Mouse (Mus musculus) right cerebral cortex, postnatal 10 days (tissue): ENCODE data around the gene Arhgap44.

Source experiments
- DNase-seq, 2 experiments: peaks; one replicate each; pipeline ENCODE4 v3.0.0; 2021; ENCODE audit warnings: low spot score in 2 of 2

The Arhgap44 gene

DNA sequence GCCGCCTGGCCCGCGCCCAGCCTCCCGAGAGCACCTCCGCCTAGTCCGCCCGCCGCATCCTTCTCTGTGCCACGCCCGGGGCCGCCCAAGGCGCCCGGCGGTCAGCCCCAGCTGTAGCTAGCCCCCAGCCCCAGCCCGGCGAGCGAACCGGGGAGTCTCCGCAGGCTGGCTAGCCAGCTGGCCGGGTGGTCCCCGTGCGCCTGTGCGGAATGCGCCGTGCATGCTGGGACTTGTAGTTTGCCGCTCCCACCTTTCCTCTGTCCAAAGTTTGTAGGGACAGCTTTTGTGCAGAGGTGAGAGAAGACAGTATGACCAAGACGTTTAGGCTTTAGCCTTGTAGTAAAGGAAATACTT, at the start of gene Arhgap44:
TSS of gene Arhgap44 (minus strand) at position 195 of the 354 bp plus-strand sequence.
- peak; percentile 85 to 87 for DNase-seq

DNA sequence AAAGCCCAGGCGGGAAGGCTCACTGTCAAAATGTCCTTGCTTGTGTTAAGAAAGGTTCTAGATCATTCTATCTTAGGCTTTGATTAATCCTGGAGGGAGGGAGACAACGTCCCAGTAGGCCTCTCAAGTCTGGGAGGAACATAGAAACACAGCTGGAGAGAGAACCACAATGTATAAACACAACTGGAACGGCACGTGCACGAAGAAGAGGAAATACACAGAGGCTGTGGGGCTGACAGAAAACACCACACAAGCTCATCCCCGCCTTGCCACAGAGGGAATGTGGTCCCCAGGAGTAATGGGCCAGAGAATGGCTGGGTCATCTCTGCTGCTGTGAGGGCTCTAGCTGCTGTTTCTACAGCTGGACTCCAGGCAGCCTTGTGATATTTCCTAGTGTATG, 48.9 kb upstream of the Arhgap44 start:
- DNase-seq, result no peak

DNA sequence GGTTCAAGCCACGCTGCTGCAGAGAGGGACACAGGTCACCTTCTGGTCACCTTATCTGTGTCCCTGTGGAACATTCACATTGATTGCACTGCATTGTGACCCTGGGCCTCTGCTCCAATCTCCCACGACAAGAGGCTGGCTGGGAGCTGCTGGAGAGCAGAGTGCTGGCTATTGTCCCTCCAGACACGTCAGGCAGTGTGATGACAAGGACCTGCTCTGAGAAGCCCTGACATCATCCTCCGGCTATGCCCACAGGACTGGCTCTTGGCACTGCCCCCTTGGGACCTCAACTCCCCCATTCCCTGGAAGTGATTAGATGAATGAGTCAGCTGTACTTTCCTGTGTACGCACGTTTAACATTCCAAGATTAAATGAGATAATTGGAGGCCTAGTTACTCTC, 46.7 kb upstream of the Arhgap44 start:
- no peak for DNase-seq

DNA sequence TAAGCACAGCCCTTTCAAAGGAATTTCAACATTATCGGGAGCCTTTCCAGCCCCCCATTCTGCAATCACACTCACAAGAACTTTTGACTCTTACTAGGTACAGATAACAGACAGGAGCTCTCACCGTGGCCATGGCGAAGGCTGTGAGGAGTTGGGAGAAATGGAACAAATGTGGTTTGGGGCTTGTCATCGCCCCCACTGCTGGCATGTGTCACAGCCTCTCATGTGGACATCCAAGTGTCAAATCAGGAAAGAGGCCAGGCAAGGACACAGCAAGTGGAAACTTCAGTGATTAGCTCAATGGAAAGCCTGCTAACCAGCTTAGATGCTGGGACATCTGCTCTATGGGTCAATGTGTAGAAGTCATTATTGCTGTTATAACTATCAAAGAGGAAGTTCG, 42.5 kb upstream of the Arhgap44 start:
- DNase-seq, result no peak

DNA sequence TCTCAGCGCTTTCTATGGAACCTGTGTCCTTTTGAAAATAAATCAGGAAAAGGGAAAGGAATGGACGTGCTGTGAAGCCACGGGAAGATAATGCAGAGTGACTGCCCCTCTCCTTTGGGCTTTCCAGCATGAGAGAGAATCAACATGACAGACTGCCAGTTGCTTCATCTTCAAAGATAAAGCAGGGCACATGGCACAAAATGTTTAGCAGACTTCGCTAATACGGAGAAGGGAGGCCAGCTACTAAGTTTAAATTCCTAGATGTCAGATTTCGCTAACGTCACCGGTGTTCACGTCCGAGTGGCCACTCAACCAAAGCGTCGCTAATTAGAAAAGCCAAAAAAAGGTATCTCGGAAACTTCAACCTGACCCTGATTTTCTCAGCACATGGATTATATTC, 41.9 kb upstream of the Arhgap44 start:
- no peak for DNase-seq

DNA sequence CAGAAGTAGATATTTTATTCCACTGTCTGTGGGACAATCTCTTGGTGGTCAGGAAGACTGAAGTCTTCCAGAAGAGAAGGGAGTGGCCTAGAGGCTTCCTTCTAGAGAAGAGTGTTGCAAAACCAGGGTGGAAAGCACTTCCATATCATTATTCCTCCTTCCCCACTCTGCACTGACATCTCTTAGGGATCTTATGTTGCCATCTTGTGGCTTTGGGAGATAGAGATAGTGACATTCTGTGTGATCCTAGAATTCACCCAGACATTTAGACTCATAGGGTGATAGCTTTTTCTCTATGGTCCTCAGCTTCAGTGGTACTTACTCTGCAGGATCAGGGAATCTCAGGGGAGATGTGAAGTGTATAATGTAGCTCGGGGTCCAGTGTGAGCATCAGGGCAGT, 40.3 kb upstream of the Arhgap44 start:
- DNase-seq, result no peak

DNA sequence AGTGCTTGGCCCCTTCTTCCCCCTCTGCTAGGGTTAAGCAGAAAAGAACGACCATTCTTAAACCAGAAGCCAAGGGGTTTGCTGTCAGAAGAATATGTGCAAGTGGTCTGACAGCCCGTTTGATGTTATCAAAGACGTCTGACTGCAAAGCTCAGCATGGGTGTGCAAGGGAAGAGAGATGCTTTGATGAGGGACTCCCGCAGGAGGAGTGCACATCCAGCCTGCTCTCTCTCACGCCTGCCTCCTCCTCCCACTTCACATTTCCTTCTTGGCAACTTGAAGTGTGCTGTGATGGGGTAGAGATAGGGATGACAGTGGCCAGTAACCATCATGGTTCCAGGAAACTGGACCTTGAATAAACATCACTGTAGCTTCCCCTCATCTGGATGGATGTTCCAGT, 39.5 kb upstream of the Arhgap44 start:
- DNase-seq, result no peak

DNA sequence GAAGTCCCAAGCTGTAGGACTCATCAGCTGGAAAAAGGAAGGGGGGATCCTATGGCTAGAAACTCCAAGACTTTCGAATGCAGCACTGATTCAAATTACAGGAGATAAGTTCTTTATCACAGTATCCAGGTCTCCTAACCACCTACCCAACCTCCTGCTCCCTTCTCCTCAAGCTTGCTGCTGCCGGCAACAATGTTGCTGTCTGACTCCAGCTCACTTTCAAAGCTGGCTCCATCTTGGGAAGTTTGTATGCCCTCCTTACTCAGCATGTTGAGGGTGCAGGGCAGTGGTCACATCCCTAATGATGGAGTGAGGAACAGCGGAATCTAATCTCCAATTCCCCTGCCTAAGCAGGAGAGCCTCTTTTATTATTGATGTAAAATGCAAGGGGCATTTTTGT, 35.3 kb upstream of the Arhgap44 start:
- DNase-seq, result no peak

DNA sequence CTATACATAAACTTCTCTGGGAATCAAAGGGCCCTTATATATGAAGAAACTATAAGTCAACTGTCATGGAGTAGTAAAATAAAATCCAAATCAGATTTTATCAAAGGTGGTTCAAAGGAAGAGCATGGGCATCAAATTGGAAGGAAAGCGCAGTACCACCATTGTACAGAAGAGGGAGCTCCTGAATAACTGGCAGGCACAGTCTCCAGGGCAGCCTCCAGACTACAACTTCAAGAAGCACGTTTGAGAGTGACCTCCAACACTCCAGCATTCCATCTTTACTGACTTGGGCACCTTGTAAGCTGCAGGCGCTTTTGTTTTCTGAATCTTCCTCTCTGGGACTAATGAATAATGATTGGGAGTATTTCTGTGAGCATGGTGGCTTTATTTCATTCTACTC, 34.5 kb upstream of the Arhgap44 start:
- peak; percentile 74 to 87 for DNase-seq

DNA sequence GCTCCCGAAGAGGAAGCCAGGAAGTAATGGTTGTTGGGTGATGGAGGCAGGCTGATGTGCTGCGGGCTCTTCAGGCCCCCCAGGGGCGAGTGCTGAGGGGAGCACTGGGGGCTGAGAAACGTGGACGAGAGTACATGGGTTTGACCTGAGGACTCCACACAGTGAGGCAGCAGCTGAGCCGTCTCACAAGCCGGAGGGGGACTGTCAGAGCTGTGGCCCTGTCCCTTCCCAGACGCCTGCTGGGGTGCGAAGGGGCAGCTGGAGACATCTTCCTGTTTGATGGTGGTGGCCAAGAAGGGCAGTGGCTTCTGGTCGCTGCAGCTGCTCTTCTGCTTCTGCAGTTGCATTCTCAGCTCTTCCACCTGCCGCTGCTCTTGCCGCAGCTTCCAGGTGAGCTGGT, 24.2 kb upstream of the Arhgap44 start:
- DNase-seq, result no peak

DNA sequence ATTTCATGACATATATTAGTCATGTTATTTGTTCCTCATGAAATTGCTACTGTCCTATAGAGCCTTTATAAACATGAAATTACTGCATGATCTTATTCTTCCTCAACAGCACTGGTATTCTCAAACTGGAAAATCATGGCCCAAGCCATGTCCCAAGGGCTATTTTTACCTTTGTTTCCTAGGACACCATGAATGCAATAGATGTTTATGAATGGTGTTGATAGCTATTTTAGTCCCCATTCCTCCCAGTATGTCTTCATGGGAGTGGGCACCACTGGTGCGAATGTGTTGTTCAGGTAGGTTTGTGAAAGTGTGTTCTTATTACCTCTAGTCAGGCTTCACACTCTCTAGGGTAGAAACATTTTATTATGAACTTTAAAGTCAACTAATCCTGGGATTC, 22.4 kb upstream of the Arhgap44 start:
- no peak for DNase-seq

DNA sequence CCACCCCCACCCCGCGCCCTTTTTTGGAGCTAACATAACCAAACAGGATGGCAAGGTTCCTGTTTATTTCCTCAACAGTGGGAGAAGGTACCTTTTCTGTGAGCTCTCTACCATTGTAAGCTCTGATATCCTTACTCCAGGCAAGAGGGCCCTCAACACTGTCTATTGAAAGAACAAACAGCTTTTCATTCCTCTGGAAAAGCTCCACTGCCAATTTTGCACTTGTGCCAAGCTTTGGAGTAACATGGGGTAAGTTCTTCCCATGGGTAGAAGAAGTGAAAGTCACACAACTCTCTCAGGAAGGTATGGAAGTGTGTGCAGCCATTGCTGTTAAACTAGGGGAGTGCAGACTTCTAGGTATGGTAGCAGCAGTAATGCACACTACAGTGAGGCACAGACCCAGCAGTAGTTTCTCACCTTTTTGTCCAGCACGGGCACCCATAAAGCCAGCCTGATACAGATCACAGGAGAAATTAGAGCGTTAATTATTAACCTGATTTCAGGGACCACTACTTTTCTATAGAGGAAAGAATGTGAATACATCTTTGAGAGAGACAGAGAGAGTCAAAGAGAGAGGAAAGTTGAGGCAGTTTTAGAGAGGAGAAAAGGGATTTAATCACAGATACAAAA, 7.5 kb upstream of the Arhgap44 start:
- no peak for DNase-seq

DNA sequence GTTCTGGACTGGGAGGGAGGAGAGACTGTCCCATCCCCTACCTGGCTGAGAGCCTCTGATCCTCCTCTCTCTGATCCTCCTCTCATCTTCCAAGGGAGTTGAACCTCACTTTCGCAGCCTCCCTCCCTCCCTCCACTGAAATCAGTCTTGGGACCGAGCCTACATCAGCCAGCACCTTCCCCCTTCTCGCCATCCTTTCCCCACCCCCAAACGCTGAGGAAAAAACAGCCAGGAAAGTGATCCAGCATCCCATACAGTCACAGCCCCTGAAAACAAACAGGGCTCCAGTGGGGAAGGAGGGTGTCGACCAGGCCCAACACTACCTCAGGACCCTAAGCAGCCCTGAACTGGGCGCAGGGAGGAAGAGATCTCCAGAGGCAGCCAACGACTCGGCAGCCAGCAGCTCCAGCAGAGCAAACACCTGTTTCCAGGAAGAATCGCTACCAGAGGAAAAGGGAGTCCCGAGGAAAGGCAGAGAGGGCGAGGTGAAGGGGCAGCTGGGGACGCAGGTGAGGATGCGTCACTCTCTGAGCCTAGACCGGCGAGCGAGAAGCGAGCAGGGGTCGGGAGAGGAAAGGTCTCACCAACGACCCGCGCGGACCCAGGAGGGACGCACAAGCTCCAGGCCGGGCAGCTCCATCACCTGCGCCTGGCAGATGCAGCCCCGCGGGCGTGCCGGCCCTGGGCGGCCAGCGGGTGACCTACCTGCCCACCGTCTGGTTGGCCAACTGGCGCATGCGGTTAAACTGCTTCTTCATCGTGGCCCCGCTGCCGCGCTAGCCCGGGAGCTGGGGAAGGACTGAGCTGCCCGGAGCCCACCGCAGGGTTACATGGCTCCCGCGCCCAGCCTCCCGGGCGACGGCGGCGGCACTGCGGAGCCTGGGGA, 637 bp downstream of the Arhgap44 start:
- DNase-seq, result peak; percentile 46 to 57

DNA sequence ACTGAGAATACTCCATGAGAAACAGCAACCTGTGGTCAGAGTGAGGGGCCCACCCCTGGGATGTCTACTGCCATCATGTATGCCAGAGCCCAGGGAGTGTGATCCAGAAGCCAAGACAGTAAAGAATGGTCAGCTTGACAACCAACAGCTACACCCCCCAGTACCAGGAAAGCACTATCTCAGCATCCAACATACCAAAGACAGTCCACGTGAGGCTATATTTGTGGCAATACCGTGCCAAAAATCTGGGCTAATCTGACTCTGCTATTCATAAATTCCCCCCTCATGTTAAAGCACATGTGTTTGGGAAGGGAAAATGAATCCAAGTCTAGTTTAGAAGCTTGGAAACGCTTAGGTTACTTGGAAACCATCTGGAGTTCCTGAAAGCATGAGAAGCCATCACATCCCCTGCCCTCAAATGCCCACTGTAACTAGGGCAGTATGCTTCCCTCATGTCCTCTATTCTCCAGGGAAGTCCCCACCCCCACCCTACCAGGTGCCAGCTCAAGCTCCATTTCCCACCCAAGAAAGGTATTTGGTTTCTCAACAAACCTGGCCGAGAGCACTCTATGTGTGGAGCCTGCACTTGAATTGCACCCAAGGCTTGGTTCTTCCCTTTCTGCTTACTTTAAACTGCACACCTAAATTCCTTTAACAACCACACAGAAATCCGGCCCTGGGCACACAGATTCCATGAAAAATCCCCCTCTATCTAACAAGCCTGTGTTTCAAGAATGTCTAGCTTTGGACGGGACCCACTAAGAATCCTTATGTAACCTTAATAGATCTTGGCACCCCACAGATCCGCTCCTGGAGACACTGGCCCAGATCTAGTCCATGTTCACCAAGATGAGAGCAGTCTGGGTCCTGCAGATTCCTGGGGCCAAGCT, 1.5 kb downstream of the Arhgap44 start:
- DNase-seq, result peak; percentile 34 to 63

DNA sequence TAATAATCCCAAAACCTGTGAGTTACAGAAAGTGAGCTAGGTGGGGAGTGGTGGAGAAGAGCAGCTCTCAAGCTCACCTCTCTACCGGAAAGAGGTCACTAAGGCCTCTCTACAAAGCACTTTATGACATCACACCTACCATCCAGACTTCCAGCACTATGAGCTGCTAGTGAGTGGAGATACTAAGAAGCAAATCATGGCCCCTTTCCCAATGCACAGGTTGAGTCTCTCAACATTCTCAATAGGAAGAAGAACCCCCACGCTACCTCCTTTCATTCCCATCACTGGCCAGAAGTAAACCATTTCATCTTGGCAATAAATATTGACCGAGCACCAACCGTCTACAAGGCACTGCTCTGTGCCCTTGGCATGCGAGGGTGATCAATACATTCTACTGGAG, 3.0 kb downstream of the Arhgap44 start, which contains the start of gene 1700086D15Rik:
TSS of gene 1700086D15Rik (minus strand) at position 101 of the 400 bp plus-strand sequence.
- DNase-seq, result no peak

DNA sequence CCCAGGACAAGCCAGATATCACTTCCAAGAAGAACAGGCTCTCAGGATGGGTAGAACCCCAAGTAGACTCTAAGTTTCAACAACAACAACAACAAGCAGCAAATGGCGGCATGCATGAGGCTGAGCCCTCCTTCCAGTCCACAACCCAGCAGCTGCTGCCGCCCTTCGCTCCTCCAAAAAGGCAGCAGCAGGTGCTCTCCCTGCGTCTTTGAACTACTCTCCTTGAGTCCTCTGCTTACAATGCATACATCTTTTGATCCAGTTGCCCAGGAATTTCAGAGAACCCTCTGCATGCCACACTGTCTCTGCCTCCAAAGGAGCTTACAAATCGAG, 4.1 kb downstream of the Arhgap44 start:
- DNase-seq, result no peak

DNA sequence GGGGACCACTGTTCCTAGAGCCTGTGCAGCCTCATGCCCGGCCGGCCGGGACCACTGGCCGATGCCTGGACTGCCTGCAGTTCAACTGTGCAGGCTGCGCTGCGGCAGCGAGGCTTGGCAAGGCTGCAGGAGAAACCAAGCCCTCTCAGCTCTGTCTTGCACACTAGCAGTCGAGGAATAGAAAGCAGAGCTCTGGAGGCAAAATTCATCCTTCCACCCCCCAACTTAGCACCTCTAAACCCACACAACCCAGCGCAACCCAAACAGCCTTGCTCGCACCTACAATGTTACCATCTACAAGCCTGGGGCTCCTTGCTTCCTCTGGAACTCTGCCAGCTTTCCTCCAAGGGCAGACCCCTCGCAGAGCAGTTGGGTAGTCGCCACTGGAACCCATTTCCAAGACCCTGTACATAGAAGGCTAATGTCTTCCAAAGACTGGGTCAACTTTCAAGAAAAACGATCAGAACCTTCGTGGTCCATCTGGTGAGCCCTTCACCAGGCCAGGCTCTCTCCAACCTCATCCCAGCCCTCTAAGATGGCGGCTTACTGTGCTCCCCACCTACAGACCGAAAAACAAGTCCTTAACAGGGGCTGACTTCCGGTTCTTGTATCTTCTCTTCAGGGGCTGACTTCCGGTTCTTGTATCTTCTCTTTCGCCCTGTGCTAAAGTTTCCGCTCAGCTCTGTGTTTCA, 4.6 kb downstream of the Arhgap44 start:
- no peak for DNase-seq

DNA sequence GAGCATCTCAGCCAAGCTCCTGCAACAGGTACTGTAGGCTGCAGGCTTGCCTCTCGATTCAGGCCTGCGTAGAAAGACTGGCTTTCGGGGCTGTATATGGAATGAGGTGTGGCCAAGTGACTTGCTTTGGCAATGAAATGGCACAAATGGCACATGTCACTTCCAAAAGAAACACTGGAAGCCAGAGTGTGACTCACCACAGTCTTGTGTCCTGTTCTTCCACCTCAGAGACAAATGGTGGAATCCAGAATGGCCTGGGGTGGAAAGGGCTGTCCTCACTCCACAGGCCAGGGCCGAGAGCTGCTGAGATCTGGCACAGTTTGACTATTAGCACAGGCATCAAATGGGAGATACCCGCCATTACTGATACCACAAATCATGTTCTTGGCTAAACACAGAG, 9.8 kb downstream of the Arhgap44 start:
- no peak for DNase-seq

DNA sequence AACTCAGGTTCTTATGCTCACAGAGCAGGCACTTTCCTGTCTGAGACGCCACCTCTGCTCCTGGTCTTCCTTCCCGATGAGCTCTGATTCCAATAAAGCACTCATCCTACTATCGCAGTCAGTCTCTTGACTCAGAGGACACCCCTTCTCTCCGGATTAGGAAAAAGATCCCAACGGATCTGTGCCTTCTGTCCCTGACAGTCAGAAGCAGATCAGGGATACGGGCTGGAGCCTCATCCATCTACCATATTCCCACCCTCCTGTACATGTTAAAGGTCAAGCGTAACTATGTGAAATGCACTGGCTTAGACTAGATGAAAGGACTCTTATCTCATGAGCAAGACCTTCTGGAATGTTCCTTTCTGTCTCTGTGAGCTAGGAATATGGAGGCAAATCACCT, 14.3 kb downstream of the Arhgap44 start:
- no peak for DNase-seq

DNA sequence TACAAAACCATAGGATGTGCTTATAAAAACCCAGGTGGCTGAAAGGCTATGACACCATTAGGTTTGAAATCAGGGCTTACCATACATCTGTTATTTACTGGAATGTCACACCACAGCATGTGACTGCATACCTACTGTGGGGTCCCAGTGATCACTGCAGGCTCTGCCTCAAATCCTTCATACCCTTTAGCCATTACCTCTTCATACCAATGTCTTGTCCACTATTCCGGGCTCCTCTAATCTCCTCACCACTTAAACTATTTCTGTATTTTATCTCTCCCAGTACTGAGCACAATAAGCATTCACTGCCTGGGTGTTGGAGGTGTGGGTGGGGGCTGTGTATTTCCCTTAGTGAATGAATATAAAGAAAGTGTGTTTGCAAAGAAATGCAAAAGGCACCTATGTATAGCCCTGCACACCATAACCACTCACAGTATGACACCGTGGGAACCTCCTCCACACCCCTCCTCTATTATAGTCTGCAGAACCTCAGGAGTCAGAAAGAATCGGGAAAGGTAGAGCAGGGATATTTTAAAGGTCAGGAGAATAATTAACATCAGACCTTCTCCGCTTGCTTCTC, 19.8 kb downstream of the Arhgap44 start:
- no peak for DNase-seq

DNA sequence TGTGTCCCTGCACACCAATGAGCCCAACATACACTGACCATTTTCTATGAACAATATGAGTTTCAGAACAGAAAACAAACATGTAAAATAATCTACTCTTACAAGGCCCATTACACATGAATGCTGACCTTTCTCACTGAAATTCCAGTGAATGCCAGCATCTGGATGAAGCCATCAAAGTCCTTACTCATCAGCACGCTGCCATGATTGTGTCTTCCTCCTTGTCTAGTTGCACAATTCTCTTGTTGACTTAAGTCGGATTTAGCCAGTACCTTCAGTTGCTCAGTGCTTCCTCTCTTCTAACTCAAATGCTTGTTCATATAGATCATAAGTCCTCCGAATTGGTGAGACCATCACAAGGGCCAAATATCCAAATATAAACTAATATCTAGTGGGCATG, 23.7 kb downstream of the Arhgap44 start:
- DNase-seq, result no peak
